Mouse (Mus musculus) left cerebral cortex, adult 2 months (tissue): ENCODE measurements around the gene H13. TPM values are rescaled to one million over a fixed set of nuclear protein-coding genes. Genes with fewer than 3 reads are reported as not detected.

ENCODE experiments used
- DNase-seq, 2 experiments: peaks; one replicate each; pipeline ENCODE4 v3.0.0; 2021 to 2022; ENCODE audit warnings: low spot score in 2 of 2, mixed read lengths in 1 of 2; ENCODE audit errors: extremely low spot score in 1 of 2
- H3K27ac ChIP-seq: fragments of 200-600 bp; 2 replicates; pipeline ENCODE4 v1.8.1; 2022
- H3K4me3 ChIP-seq: fragments of 200-600 bp; 2 replicates; pipeline ENCODE4 v1.8.1; 2022
- CTCF ChIP-seq: fragments of 200-600 bp; IDR thresholded peaks from 2 replicates; pipeline ENCODE4 v1.8.1; 2022; ENCODE audit warnings: antibody characterized with exemption, mild to moderate bottlenecking, moderate library complexity
- intact Hi-C: fragments of 180-260 bp; cut with DNase I; formaldehyde crosslinking; loops from one replicate; pipeline ENCODE4 v1.15.1; 2025
- total RNA-seq, 2 experiments: library from RNA; stranded (reverse); gene quantifications; 2 replicates each; pipeline ENCODE4 v1.2.3; 2021

Gene H13
- total RNA-seq, 2 experiments from 2014 or later: 77.2 to 82.2 TPM

GRCm38 (mm10) chr2:152691564-152692217 is 22.4 kb downstream of the H13 start:
- no peak for DNase-seq
- Histone ChIP-seq H3K4me3 (no peak overlapping the region), H3K27ac (no peak overlapping the region)
- peak; percentile 38 for TF ChIP-seq CTCF
- intact Hi-C loops: no loop called here

- H3K4me3 ChIP-seq: peak overlapping the region; percentile 28
Observed at GRCm38 (mm10) chr2:152693233-152693632, 24.0 kb downstream of the H13 start.

GRCm38 (mm10) chr2:152693735-152694134 is 24.5 kb downstream of the H13 start:
- DNase-seq: no peak
- intact Hi-C loops: no loop called here
- Histone ChIP-seq H3K4me3 (peak overlapping the region; percentile 28), H3K27ac (peak overlapping the region; percentile 71)
- TF ChIP-seq CTCF: no peak

More at GRCm38 (mm10) chr2:152693233-152693632, 24.0 kb downstream of the H13 start:
- peak; percentile 72 to 73 for DNase-seq
- intact Hi-C loops: no loop called here
- peak overlapping the region; percentile 71 for H3K27ac ChIP-seq
- TF ChIP-seq CTCF: peak; percentile 96

GRCm38 (mm10) chr2:152694708-152695107 is 25.4 kb downstream of the H13 start:
- Histone ChIP-seq H3K4me3 (no peak overlapping the region), H3K27ac (no peak overlapping the region)
- intact Hi-C loops: no loop called here
- no peak for TF ChIP-seq CTCF
- no peak for DNase-seq

GRCm38 (mm10) chr2:152696016-152696415 is 26.8 kb downstream of the H13 start:
- Histone ChIP-seq H3K4me3 (no peak overlapping the region), H3K27ac (peak overlapping the region; percentile 70; the same call in 1 of the 2 replicates)
- no peak for DNase-seq
- TF ChIP-seq CTCF: no peak
- intact Hi-C loops: loop anchor here (1.0 to 2.0 kb wide), 2 partner anchors 39 to 135 kb away; partner anchors contain the start of gene Bcl2l1

GRCm38 (mm10) chr2:152696476-152697164 is 27.4 kb downstream of the H13 start:
- intact Hi-C loops: loop anchor here (1.0 to 2.0 kb wide), 3 partner anchors 38 to 135 kb away; partner anchors contain the start of gene Bcl2l1
- peak; percentile 90 to 93 for DNase-seq
- H3K4me3 ChIP-seq: no peak overlapping the region

GRCm38 (mm10) chr2:152700138-152700537 is 30.9 kb downstream of the H13 start:
- no peak for DNase-seq
- no peak for TF ChIP-seq CTCF
- intact Hi-C loops: no loop called here
- no peak overlapping the region for H3K27ac ChIP-seq
- no peak overlapping the region for H3K4me3 ChIP-seq

More at GRCm38 (mm10) chr2:152696476-152697164, 27.4 kb downstream of the H13 start:
- peak overlapping the region; percentile 70 for H3K27ac ChIP-seq
- peak; percentile 100 for TF ChIP-seq CTCF

- DNase-seq: no peak
- Histone ChIP-seq H3K4me3 (no peak overlapping the region), H3K27ac (no peak overlapping the region)
- intact Hi-C loops: no loop called here
- TF ChIP-seq CTCF: no peak
Observed at GRCm38 (mm10) chr2:152700725-152701124, 31.5 kb downstream of the H13 start.

GRCm38 (mm10) chr2:152703596-152704255 is 34.5 kb downstream of the H13 start:
- no peak for DNase-seq
- TF ChIP-seq CTCF: no peak
- intact Hi-C loops: no loop called here
- Histone ChIP-seq H3K4me3 (no peak overlapping the region), H3K27ac (no peak overlapping the region)

GRCm38 (mm10) chr2:152704256-152704605 is 35.0 kb downstream of the H13 start:
- H3K27ac ChIP-seq: no peak overlapping the region
- H3K4me3 ChIP-seq: no peak overlapping the region
- TF ChIP-seq CTCF: no peak
- intact Hi-C loops: no loop called here
- DNase-seq: no peak

GRCm38 (mm10) chr2:152704811-152705370 is 35.6 kb downstream of the H13 start:
- Histone ChIP-seq H3K4me3 (no peak overlapping the region), H3K27ac (no peak overlapping the region; the same call in 1 of the 2 replicates)
- TF ChIP-seq CTCF: no peak
- DNase-seq: no peak
- intact Hi-C loops: no loop called here

GRCm38 (mm10) chr2:152705993-152706571 is 36.8 kb downstream of the H13 start:
- peak overlapping the region; percentile 88 for H3K27ac ChIP-seq
- peak; percentile 40 to 47 for DNase-seq
- TF ChIP-seq CTCF: no peak
- intact Hi-C loops: loop anchor here (2.0 kb wide), 1 partner anchor 29 kb away; no protein-coding TSS in a partner anchor
- H3K4me3 ChIP-seq: no peak overlapping the region
